Mouse (Mus musculus): Measurements from ENCODE around the gene Klhl8.

Gene Klhl8

DNA sequence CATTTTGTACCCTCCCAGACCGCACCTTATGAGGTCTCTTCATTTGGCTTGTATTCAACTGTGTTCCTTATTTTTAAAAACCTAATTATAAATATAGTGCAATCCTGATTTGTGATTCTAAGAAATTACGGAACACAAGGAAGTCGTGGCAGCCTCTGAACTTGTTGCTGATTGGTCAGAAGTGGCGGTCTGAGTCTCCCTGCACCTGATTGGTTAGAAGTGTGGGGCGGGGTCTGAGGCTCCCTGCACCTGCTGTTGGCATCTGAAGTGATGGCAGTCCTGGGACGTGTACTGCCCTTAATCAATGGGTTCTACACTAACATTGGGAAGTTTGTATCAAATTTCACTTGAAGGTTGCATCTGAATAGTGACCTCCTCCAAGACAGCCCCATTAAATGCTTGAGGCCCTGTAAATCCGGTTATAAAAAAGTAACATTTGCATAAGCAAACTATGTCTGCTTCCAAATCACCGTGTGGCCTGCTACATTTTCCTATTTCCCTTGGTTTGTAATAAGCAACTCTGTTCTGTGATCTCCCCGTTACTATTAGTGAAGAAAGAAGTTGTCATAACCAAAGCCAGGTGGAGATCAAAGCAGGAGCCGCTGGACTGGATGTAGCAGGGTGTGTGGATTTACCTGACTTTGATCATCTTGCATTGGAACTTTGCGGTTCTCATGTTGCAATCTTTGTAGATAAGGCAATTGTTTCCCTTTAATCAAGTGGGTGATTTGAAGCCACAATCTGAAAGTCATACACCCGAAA, 5.7 kb upstream of the Klhl8 start:
- DNase-seq (ENCODE audit: low spot score), result no peak

DNA sequence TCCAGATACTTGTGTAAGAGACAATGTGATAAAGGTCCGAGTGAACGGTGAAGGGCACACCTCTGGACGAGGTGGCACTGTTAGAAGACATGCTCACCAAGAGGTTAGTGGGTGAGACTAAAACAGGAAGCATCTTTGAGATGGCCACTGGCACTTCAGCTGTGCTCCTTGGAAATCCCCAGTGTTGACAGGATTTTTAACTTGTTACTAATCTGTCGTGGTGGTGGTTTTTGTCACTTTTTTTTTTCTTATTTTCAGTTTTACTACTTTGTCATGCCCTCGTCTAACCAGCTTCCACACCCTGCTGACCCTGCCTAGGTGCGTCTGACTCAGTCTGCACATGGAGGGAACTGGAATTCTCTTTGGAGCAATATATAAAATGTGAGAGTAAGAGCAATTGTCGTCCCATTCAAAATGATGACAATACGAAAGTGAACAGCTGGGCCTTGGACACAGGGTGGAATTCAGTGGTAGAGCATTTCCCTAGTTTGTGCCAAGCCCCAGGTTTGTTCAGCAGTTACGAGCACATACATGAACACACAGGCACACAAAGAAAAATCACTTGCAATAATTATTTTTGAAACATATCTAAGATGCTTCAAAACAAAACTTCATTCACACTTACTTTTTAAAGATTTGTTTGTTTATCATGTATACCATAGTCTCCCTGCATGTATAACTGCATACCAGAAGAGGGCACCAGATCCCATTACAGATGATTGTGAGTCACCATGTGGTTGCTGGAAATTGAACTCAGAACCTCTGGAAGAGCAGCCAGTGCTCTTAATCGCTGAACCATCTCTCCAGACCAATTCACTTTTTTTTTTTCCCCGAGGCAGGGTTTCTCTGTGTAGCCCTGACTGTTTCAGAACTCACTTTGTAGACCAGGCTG, 3.5 kb upstream of the Klhl8 start:
- DNase-seq (ENCODE audit: low spot score), result no peak

DNA sequence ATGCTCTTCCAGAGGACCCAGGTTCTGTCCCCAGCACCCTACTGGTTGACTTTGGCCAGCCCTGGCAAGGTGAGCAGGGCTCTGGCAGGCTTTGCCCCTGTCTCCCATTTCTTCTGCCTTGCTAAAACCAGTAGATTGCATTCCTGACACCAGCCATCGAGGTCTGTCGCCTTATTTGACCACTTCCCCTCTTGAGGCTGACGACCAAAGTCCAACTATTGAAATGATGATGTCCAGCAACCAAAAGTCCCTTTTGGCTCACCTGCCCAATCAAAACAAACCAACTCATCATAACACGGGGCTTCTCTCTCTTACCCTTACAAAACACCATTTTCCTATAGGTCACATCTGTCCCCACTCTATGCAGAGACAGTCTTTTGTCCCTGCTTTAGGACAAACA, 2.1 kb upstream of the Klhl8 start:
- no peak for DNase-seq (ENCODE audit: low spot score)

- no peak for DNase-seq (ENCODE audit: low spot score)
Measured at GRCm38 (mm10) chr5:103911555-103911954, 496 bp upstream of the Klhl8 start.

GRCm38 (mm10) chr5:103910156-103910555, 903 bp downstream of the Klhl8 start:
- DNase-seq (ENCODE audit: low spot score), result no peak

DNA sequence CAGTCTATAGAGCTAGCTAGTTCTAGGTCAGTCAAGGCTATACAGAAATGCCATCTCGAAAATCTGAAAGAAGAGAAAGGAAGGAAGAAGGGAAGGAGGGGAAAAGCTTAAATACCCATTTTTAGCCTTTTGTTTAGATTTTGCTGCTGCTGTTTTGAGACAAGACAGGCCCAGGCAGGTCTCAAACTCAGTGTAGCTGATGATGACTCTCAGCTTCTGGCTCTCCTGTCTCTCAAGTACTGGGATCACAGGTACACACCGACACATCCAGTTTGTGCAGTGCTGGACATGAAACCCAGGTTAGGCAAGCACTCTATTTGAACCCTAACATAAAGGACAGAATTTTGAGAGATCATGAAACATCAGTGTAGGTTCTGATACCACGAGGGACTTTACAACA, 1.6 kb downstream of the Klhl8 start:
- no peak for DNase-seq (ENCODE audit: low spot score)

GRCm38 (mm10) chr5:103908851-103909250, 2.2 kb downstream of the Klhl8 start:
- DNase-seq (ENCODE audit: low spot score), result no peak

DNA sequence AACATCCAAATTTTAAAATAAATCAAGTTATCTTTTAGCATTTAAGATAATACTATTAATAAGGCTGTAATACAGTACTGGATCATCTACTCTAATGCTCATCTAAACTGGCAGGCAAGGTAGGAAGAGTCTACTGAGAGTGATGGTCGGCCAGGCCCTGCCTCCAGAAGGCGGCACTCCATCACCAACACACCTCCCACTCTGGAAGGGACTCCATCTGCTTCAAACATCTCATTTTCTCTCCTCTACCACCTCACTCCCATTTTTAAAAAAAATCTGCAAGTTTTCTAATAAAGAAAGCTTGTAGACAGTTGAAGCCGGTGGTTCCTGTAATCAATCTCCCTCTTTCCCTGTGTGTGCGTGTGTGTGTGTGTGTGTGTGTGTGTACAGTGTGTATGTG, 3.2 kb downstream of the Klhl8 start:
- no peak for DNase-seq (ENCODE audit: low spot score)

- no peak for DNase-seq (ENCODE audit: low spot score)
Measured at GRCm38 (mm10) chr5:103906173-103906572, 4.9 kb downstream of the Klhl8 start.

DNA sequence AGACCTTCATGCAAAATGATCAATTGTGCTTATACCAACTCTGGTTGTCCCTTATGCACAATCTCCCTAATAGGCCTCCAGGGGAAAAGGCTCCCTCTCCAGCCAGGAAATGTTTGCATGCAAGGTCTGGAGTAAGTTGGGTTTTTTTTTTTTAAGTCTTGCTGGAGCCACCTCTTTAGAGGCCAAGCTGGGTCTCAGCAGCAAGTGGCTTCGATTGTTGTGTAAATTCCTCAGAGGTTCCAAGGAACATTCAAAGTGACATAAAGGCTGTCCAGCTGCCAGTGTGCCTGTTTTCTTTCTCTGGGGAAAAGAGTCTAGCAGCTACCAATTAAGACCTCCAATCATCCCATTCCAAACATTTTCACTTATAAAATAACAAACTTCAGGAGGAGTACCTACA, 12.7 kb downstream of the Klhl8 start:
- DNase-seq (ENCODE audit: low spot score), result no peak

DNA sequence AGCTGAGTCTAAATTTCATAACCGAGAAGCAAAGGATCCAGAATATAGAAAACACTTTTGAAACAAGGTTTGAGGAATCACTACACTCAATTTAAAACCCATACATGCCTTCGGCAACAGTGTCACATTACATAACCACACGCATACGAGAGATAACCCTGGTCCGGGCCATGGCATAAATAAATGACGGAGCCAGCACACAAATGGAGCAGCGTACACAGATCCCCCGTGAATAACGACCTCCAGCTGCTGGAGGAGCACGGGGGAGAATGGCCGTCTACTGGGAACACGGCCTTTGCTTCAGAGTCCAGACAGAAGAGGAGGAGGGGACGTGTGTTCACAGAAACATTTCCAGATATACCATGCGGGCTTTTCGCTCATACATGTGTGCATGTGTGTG, 21.3 kb downstream of the Klhl8 start:
- no peak for DNase-seq (ENCODE audit: low spot score)

GRCm38 (mm10) chr5:103863759-103864158, 47.3 kb downstream of the Klhl8 start:
- DNase-seq (ENCODE audit: low spot score), result no peak

DNA sequence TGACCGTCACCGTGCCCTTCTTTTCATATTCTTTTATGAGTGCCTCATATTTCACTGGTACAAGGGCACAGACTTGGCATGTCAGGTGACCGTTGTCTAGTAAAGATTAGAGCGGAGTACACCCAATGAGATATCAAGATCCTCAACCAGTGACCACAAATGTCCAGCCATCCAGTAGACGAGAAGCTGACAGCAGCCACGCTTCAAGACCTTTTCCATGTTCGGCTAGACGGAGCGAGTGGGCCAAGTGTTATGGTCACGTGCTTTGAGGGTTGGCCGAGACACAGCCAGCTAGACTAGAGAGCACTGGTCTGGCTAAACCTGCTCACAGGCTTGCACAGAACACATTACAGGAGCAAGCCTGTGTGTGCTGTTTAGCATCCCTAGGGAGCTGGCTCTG, 50.4 kb downstream of the Klhl8 start:
- DNase-seq (ENCODE audit: low spot score), result no peak

GRCm38 (mm10) chr5:103857151-103857550, 53.9 kb downstream of the Klhl8 start:
- DNase-seq (ENCODE audit: low spot score), result no peak

DNA sequence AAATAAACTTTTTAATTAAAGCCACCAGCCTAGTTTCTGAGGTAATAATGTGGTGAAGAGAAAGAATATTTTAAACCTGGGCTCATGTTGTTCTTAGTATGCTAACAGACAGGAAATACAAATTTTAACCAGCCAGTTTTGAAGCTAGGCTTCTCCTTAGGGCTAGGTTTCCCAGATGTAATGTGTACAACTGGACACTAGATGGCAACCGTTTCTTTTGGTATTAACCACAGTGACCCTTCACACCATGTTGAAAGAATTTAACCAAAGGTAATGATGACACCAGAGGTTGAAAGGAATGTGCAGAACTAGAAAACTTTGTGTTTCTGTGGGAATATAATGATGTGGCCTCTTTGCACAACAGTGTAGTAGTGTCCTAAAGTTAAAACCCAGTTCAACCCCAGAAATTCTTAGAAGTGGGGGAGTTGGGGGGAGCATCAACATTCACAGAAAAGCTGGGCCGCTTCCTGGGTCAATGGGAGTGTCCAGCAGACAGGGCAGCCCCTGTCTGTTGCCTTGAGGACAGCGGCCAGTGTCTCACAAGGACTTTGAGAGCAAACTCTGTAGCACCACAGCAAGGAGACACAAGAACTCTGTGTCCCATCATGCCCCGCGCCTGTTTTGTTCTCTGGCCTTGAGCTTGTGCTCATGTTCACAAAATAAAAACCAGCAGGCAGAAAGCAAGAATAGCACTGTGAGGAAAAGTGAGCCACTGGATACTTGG, 54.6 kb downstream of the Klhl8 start:
- DNase-seq (ENCODE audit: low spot score), result peak; percentile 30

DNA sequence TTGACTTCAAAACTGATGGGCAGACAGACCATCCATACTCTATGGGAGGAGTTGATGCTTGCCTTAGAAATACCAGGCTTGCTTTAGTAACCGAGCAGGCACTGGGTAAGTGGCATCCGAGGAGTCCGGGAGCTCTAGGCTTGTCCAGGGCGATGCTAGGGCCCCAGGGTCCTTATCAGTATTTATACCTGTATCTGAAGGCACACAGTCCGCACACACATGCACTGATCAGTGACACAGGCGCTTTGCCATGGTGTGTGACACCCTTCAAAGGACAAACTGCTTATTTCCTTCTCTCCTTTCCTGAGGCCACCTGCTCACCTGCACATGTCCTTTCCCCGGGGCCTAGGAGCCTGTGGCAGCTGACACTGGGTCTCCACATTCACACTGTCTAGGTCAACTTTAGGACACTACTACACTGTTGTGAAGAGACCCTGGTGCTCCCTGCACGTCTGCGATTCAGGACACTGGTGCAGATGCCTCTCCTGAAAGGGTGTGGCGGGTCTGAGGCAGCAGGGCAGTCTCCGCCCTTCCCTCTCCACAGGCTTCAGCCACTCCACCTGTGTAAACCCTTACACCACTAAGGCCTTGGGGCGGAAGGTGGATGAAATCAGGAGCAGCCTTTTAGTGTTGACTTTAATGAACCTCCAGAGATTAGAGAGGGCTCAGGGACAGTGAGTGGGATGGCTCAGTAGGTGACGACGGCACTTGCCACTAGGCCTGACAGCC, 55.4 kb downstream of the Klhl8 start:
- DNase-seq (ENCODE audit: low spot score), result no peak

DNA sequence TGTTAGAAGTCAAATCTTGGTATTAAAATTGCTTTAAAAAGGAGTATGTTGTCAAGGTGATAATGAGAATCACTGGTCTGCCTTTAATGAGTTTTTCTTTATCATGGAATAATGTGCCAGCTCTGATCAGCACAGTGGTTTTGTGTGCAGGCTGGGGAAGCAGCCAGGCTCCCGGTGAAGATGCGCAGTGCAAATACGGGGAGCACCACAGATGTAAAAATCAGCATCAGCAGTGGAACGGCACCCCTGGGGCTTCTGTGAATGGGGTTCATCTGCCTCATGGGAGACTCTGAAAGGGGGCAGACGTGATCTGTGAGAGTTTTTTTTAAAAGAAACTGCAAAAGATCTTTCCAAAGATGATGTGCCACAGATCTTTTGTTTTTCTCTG, 56.3 kb downstream of the Klhl8 start:
- no peak for DNase-seq (ENCODE audit: low spot score)

DNA sequence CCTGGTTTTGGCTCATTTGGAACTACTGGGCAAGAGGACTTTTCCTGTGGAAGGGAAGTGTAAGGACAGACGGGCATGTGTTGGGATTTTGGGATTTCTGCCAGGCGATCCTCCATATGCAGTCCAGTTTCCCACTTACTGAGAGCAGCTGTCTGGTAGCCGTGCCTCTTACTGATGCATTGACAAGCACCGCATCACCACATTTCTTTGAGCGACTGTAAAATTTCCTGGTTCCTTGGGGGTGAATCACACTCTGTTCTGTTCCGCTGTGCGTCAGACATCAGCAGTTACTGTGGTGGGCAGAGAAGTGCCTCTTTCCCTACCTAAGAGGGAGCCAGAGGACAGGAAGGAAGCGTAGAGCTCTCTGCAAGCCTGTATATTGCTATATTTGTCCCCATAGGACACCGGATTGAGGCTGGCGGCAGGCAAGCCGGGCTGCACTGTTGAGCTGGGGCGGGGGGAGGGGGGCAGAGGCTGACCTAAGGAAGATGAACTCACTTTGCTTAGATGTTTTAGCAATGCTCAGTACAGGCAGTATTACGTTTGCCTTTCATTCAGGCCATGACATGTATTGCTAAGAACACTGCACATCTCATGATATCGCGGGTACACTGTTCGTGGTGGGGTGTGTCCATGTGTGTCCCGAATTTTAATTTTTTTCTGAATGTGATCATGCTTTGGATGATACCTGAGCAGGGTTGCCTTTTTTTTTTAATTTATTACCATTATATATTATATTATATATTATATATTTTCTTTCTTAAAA, 56.8 kb downstream of the Klhl8 start:
- DNase-seq (ENCODE audit: low spot score), result no peak

- DNase-seq (ENCODE audit: low spot score), result no peak
Measured at GRCm38 (mm10) chr5:103852756-103853549, 58.1 kb downstream of the Klhl8 start.

DNA sequence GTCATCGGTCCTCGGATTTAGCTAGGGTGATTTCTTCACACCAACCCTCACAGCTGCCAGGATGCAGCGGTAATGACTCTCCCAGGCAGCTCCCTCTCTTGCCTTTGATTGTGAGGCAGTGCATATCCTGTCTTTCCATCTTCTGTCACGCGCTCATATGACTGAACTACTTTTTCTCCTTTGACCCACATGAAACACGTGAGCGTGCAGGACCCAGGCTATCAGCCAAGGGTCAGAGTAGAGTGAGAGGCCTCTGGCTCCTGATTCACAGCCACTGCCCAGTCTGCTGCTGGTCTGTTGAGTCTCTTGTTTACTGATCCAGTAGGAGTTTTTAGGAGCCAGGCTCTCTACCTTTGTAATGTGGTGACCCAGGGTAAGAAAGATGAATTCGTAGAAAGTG, 62.5 kb downstream of the Klhl8 start:
- DNase-seq (ENCODE audit: low spot score), result no peak
